Mouse (Mus musculus) testis, adult 2 months (tissue): ENCODE results near the gene Vmn2r124.
"Not testable (repeated sequence)": the region's sequence is repeated elsewhere in the genome, so short reads cannot be mapped to it uniquely, and the experiment has no call there.

Source experiments
- CTCF ChIP-seq: fragments of 200-500 bp; IDR thresholded peaks from 2 replicates; pipeline ENCODE4 v1.5.1; 2012; ENCODE audit warnings: low read depth, mild to moderate bottlenecking, inconsistent platforms, low read length, moderate library complexity; ENCODE audit not compliant: control insufficient read depth, insufficient read depth, insufficient replicate concordance
- POLR2A ChIP-seq: fragments of 200-500 bp; IDR thresholded peaks from 2 replicates; pipeline ENCODE4 v1.6.1; 2012; ENCODE audit warnings: low read depth, mild to moderate bottlenecking, inconsistent platforms, low read length, moderate library complexity; ENCODE audit not compliant: control insufficient read depth

DNA sequence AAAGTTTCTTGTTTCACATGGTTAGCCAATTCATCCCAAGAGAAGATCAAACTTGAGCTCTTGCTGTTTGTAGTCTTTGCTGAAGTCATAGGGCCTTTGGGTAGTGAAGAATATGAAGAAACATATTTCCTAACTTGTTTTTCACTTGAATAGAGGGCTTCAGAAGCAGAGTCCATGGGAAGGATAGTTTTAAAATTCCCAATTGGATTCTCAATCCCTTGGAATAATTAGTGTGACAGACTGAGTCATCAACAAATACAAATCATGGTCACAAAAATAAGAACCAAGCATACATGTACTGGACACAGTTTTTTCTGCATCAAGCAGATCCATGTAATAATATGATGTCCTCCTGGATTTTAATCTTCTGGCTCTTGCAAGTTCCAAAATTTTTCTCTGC, 35.5 kb downstream of the Vmn2r124 start, which contains the start of gene Vmn2r91:
- TF ChIP-seq CTCF, POLR2A: not testable (repeated sequence)
